Mouse (Mus musculus) ES-Bruce4 (cell line): ENCODE measurements at regions not wholly inside any gene's neighbourhood (a gene's known extent, or its start where the extent isn't known, plus 50 kb on each side); places are given as distances from the start of the nearest gene placed in this dataset.
"Not testable (repeated sequence)": the region's sequence is repeated elsewhere in the genome, so short reads cannot be mapped to it uniquely, and the experiment has no call there.

Source experiments
- EP300 ChIP-seq: IDR thresholded peaks from 2 replicates; pipeline ENCODE4 v1.6.1; 2011; ENCODE audit warnings: low read depth, low read length; ENCODE audit not compliant: insufficient read depth
- POLR2A ChIP-seq: IDR thresholded peaks from one replicate; pipeline ENCODE4 v1.8.1; 2011; ENCODE audit warnings: low read length; ENCODE audit not compliant: insufficient read depth

DNA sequence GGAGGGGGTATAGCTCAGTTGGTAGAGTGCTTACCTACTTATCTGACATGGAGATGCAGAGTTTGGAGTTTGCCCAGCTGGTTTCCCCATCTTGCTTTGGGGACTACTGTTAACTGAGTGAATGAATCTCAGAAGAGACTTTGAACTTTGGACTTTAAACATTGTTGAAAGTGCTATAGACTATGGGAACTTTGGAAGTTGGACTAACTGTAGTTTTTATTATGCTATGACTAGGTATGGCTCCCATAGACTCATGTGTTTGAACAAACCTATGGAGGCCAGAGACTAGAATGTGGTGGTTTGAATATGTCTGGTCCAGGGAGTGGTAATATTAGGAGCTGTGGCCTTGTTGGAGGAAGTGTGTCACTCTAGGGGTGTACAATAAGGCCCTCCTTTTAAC, 84.8 kb upstream of the Mad2l1 start:
- TF ChIP-seq POLR2A, EP300: not testable (repeated sequence)
